11 mouse cellular contexts compared by ENCODE assay signal in genomic region chr10:81092465-81093250, GRCm38 (mm10). TPM values are rescaled to one million over a fixed set of nuclear protein-coding genes. Genes with fewer than 3 reads are reported as not detected.
DNase-seq lines count a peak whose midpoint lies in the region; ATAC-seq lines count a peak whose summit lies in the region.
"Had no signal": no experiment of that assay in that cellular context is flagged by ENCODE, and none has a peak within 500 bp of the region (broad histone marks: within the 10 kb centered on the region; RNA-seq: fewer than 3 reads in every experiment).

No protein-coding gene starts in this region.

- peak; percentile 86 for DNase-seq in kidney, adult 11 months
- peak; percentile 62 for DNase-seq in ZHBTc4 (ENCODE audit: low read depth, low spot score)
- peak; percentile 54 to 75 for DNase-seq in heart, postnatal 10 days
- no peak for DNase-seq in spleen, postnatal 14 days (ENCODE audit: low spot score in 2 of 2)
- DNase-seq: cerebellum, adult 11 months; thymus, postnatal 36 days had no signal

- H3K9ac ChIP-seq in kidney, embryonic 14.5 days (ENCODE audit: low read depth, low read length), result no peak overlapping the region
- no peak overlapping the region for H3K9ac ChIP-seq in liver, embryonic 12.5 days
- H3K9ac ChIP-seq in forebrain, embryonic 16.5 days (replicated peaks; ENCODE audit: low read depth, low read length), result no peak overlapping the region
- H3K9ac ChIP-seq: neural tube, embryonic 13.5 days had no signal

- no peaks in the 10 kb centered on the region for H3K4me1 ChIP-seq in kidney, embryonic 14.5 days (ENCODE audit: control insufficient read depth, insufficient read depth, low read length)
- H3K4me1 ChIP-seq in liver, embryonic 12.5 days, result peaks cover 71% of the 10 kb centered on the region
- peaks cover 7% of the 10 kb centered on the region for H3K4me1 ChIP-seq in forebrain, embryonic 16.5 days (replicated peaks; ENCODE audit: control insufficient read depth, insufficient read depth, low read length)

- ATAC-seq in kidney, embryonic 14.5 days (ENCODE audit: low FRiP score, low TSS enrichment), result no peak
- ATAC-seq in liver, embryonic 12.5 days, result peak; percentile 42
- ATAC-seq in cerebellum, adult (ENCODE audit: insufficient number of reproducible peaks, low FRiP score, low TSS enrichment), result no peak
- no peak for ATAC-seq in forebrain, embryonic 16.5 days

- H3K4me2 ChIP-seq in kidney, embryonic 14.5 days (replicated peaks; ENCODE audit: low read depth, low read length), result no peak overlapping the region
- H3K4me2 ChIP-seq in liver, embryonic 12.5 days, result peak overlapping the region; percentile 31
- H3K4me2 ChIP-seq in forebrain, embryonic 16.5 days (ENCODE audit: low read length), result no peak overlapping the region
- H3K4me2 ChIP-seq: neural tube, embryonic 13.5 days had no signal

- H3K27me3 ChIP-seq in kidney, embryonic 14.5 days (ENCODE audit: control insufficient read depth, insufficient read depth, low read length), result no peaks in the 10 kb centered on the region
- H3K27me3 ChIP-seq in liver, embryonic 12.5 days (replicated peaks), result 0 out of 2 replicates have a peak, but pooled peaks cover 3% of the 10 kb centered on the region
- H3K27me3 ChIP-seq in forebrain, embryonic 16.5 days (replicated peaks; ENCODE audit: control insufficient read depth, insufficient read depth, low read length), result no peaks in the 10 kb centered on the region

- H3K27ac ChIP-seq in kidney, embryonic 14.5 days (ENCODE audit: low read depth, low read length), result no peak overlapping the region
- peak overlapping the region; percentile 42 for H3K27ac ChIP-seq in liver, embryonic 12.5 days
- no peak overlapping the region for H3K27ac ChIP-seq in forebrain, embryonic 16.5 days (ENCODE audit: low read length)
- H3K27ac ChIP-seq: neural tube, embryonic 13.5 days had no signal

- 57% methylated on average over 22 of the region's 22 CpGs for WGBS in kidney, embryonic 14.5 days
- 39% methylated on average over 22 of the region's 22 CpGs for WGBS in liver, embryonic 12.5 days (ENCODE audit: insufficient replicate concordance)
- WGBS in forebrain, embryonic 16.5 days, result 61% methylated on average over 22 of the region's 22 CpGs

- H3K36me3 ChIP-seq in kidney, embryonic 14.5 days (ENCODE audit: control insufficient read depth, insufficient read depth, low read length), result no peaks in the 10 kb centered on the region
- H3K36me3 ChIP-seq in liver, embryonic 12.5 days, result peaks cover 15% of the 10 kb centered on the region
- H3K36me3 ChIP-seq in forebrain, embryonic 16.5 days (ENCODE audit: control insufficient read depth, insufficient read depth), result no peaks in the 10 kb centered on the region
- H3K36me3 ChIP-seq: neural tube, embryonic 13.5 days had no signal

- H3K9me3 ChIP-seq in kidney, embryonic 14.5 days (ENCODE audit: control insufficient read depth, low read length), result peaks cover 3% of the 10 kb centered on the region; the same call in 1 of the 2 replicates
- peaks cover 6% of the 10 kb centered on the region; the same call in 1 of the 2 replicates for H3K9me3 ChIP-seq in liver, embryonic 12.5 days (replicated peaks)
- H3K9me3 ChIP-seq in forebrain, embryonic 16.5 days (ENCODE audit: control insufficient read depth, low read length), result no peaks in the 10 kb centered on the region
- H3K9me3 ChIP-seq: neural tube, embryonic 13.5 days had no signal

- intact Hi-C loops in heart, postnatal 10 days (cut with DNase I), result no loop called here

- no peak overlapping the region for H3K4me3 ChIP-seq in kidney, embryonic 14.5 days (ENCODE audit: low read length)
- H3K4me3 ChIP-seq in liver, embryonic 12.5 days, result peak overlapping the region; percentile 25
- no peak overlapping the region for H3K4me3 ChIP-seq in forebrain, embryonic 16.5 days (replicated peaks; ENCODE audit: low read length)
- H3K4me3 ChIP-seq: neural tube, embryonic 13.5 days had no signal

RNA-seq across cellular contexts. Expression of gene Creb3l3, which starts 6.0 kb away (rescaled TPM):
- polyA plus RNA-seq in kidney, embryonic 14.5 days (2014; fragmentation: Nextera tagmentation; extraction: Ambion mirVana), result 0.11 and 0.24 TPM in 2 replicates
- total RNA-seq in heart, postnatal 10 days (2021), result 1 to 10 TPM; 1.2 to 2.4 TPM
- polyA plus RNA-seq in liver, embryonic 12.5 days (2016; fragmentation: Nextera tagmentation; extraction: Ambion mirVana), result 17.3 and 17.8 TPM in 2 replicates
- polyA plus RNA-seq in forebrain, embryonic 16.5 days (2015; fragmentation: Nextera tagmentation; extraction: Ambion mirVana), result 0.17 and 0.66 TPM in 2 replicates

RNA-seq across cellular contexts. Expression of gene Map2k2, which starts 13.1 kb away (rescaled TPM):
- polyA plus RNA-seq in kidney, embryonic 14.5 days (2014; fragmentation: Nextera tagmentation; extraction: Ambion mirVana), result 187 and 208 TPM in 2 replicates
- 100 to 1,000 TPM; 129 to 131 TPM for total RNA-seq in heart, postnatal 10 days (2021)
- 167 and 168 TPM in 2 replicates for polyA plus RNA-seq in liver, embryonic 12.5 days (2016; fragmentation: Nextera tagmentation; extraction: Ambion mirVana)
- polyA plus RNA-seq in forebrain, embryonic 16.5 days (2015; fragmentation: Nextera tagmentation; extraction: Ambion mirVana), result 210 and 213 TPM in 2 replicates

RNA-seq across cellular contexts. Expression of gene Thop1, which starts 22.8 kb away (rescaled TPM):
- polyA plus RNA-seq in kidney, embryonic 14.5 days (2014; fragmentation: Nextera tagmentation; extraction: Ambion mirVana), result 50.6 and 58.9 TPM in 2 replicates
- 10 to 100 TPM; 11.5 to 14.9 TPM for total RNA-seq in heart, postnatal 10 days (2021)
- 48.5 and 50.8 TPM in 2 replicates for polyA plus RNA-seq in liver, embryonic 12.5 days (2016; fragmentation: Nextera tagmentation; extraction: Ambion mirVana)
- polyA plus RNA-seq in forebrain, embryonic 16.5 days (2015; fragmentation: Nextera tagmentation; extraction: Ambion mirVana), result 69.4 and 70.4 TPM in 2 replicates

RNA-seq across cellular contexts. Expression of gene Sgta, which starts 32.7 kb away (rescaled TPM):
- polyA plus RNA-seq in kidney, embryonic 14.5 days (2014; fragmentation: Nextera tagmentation; extraction: Ambion mirVana), result 140 and 196 TPM in 2 replicates
- total RNA-seq in heart, postnatal 10 days (2021), result 100 to 1,000 TPM; 103 to 106 TPM
- polyA plus RNA-seq in liver, embryonic 12.5 days (2016; fragmentation: Nextera tagmentation; extraction: Ambion mirVana), result 89.2 and 91.3 TPM in 2 replicates
- 325 and 344 TPM in 2 replicates for polyA plus RNA-seq in forebrain, embryonic 16.5 days (2015; fragmentation: Nextera tagmentation; extraction: Ambion mirVana)

RNA-seq across cellular contexts. Expression of gene Zbtb7a, which starts 42.4 kb away (rescaled TPM):
- 16.1 and 18.1 TPM in 2 replicates for polyA plus RNA-seq in kidney, embryonic 14.5 days (2014; fragmentation: Nextera tagmentation; extraction: Ambion mirVana)
- total RNA-seq in heart, postnatal 10 days (2021), result 10 to 100 TPM; 43.7 to 48.0 TPM
- 74.0 and 76.0 TPM in 2 replicates for polyA plus RNA-seq in liver, embryonic 12.5 days (2016; fragmentation: Nextera tagmentation; extraction: Ambion mirVana)
- polyA plus RNA-seq in forebrain, embryonic 16.5 days (2015; fragmentation: Nextera tagmentation; extraction: Ambion mirVana), result 11.6 and 11.8 TPM in 2 replicates

Comparison
In these comparisons a context has a peak if more than half of its experiments do, and no peak if none do; other contexts are left out.
1. DNase-seq: peak in kidney, adult 11 months (single experiment), ZHBTc4 (single experiment) and heart, postnatal 10 days (2 of 2); none in spleen, postnatal 14 days (0 of 2).
2. RNA of gene Creb3l3, which starts 6.0 kb away (polyA plus RNA-seq): 17.3 to 17.8 TPM in liver, embryonic 12.5 days; 0.17 to 0.66 TPM in forebrain, embryonic 16.5 days and 0.11 to 0.24 TPM in kidney, embryonic 14.5 days; every median in the first group is over 10 times any median in the second.